Mouse (Mus musculus) lung, postnatal 0 days (tissue): ENCODE data around the gene Dapp1.

Experiments used
- CTCF ChIP-seq: IDR thresholded peaks from 2 replicates; pipeline ENCODE4 v1.5.1; 2016; ENCODE audit warnings: antibody characterized with exemption, mild to moderate bottlenecking
- EP300 ChIP-seq: IDR thresholded peaks from 2 replicates; pipeline ENCODE4 v1.6.1; 2016; ENCODE audit warnings: antibody characterized with exemption, mild to moderate bottlenecking, control low read depth

DNA sequence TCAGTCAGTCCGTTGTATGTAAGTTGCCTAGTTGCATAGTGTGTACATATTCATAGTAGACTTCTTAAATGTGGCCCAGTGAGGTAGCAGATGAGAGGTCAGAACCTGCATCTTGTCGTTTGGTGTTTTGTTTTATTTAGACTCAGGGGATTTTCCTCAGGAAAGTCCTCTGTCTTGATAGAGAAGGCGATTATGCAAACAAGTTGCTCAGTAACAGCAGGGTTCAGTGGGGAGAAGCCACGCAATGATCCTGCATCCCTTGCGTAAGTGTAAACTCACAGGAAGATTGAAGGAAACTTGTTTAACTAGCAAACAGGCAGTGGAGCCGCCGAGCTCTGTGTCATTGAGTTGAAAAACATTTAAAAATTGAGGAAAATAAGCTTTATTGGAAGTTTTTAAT lies 93.4 kb downstream of the Dapp1 start:
- no peak for TF ChIP-seq CTCF
- TF ChIP-seq EP300: no peak
